Mouse (Mus musculus): Measurements from ENCODE around the gene Snrpe. TPM values are rescaled to one million over a fixed set of nuclear protein-coding genes. Genes with fewer than 3 reads are reported as not detected.

Gene Snrpe
- polyA plus RNA-seq, 1 experiment = 488 TPM

DNA sequence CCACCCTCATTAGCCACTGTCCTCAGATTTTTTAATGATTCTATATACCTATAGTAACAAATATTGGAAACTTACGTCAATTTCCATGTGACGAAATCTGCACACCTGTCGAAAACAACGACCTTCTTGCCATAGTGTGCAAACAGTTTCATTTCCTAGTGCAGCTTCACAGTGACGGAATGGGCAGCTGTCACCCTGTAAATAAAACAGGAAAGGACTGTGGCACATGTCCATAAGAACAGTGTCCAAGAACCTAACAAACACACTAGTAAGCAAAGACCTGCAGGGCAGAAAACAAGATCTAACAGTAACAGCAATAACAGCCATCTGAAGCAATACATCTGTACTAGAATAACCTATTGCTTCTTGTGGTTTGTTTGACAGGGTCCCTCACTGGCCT, 35.6 kb upstream of the Snrpe start:
- TF ChIP-seq EP300 (IDR thresholded peaks at IDR 0.05; ENCODE audit: insufficient read depth, low read depth, low read length) = no peak
- TF ChIP-seq CTCF (IDR thresholded peaks at IDR 0.05; ENCODE audit: low read depth, low read length) = no peak
- TF ChIP-seq POLR2A (IDR thresholded peaks at IDR 0.05; ENCODE audit: insufficient read depth, low read length) = no peak
- Histone ChIP-seq H3K36me3 (ENCODE audit: control insufficient read depth, insufficient read depth, low read length, poor library complexity, severe bottlenecking) (peaks cover 86% of the 10 kb centered on the region), H3K27me3 (ENCODE audit: control insufficient read depth, insufficient read depth, low read length, poor library complexity, severe bottlenecking) (no peaks in the 10 kb centered on the region), H3K9me3 (replicated peaks; ENCODE audit: control insufficient read depth, insufficient read depth, low read length, poor library complexity, severe bottlenecking) (no peaks in the 10 kb centered on the region), H3K27ac (ENCODE audit: insufficient read depth, low read length) (no peak overlapping the region), H3K4me3 (ENCODE audit: low read depth, low read length) (no peak overlapping the region), H3K4me1 (ENCODE audit: control insufficient read depth, insufficient read depth, low read length) (no peaks in the 10 kb centered on the region), H3K9ac (ENCODE audit: low read depth, poor library complexity, severe bottlenecking) (no peak overlapping the region)

DNA sequence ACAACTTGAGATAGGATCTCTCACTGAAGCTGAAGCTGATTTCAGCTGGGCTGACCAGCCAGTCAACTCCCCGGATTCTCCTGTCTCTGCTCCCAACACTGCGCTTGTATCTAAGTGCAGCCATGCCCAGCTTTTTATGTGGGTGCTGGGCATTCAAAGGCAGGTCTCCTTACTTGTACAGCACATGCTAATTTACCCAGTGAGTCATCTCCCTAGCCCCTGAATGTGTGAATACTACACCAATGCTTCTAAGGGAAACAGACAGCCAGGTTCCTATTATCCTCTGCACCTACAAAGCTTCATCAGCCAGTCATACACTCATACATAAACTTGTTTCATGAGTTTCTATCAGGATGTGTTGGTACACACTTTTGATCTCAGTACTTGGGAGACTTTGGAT, 31.1 kb upstream of the Snrpe start:
- Histone ChIP-seq H3K27ac (ENCODE audit: insufficient read depth, low read length) (no peak overlapping the region), H3K4me3 (ENCODE audit: low read depth, low read length) (no peak overlapping the region), H3K4me1 (ENCODE audit: control insufficient read depth, insufficient read depth, low read length) (no peaks in the 10 kb centered on the region), H3K36me3 (ENCODE audit: control insufficient read depth, insufficient read depth, low read length, poor library complexity, severe bottlenecking) (peaks cover 95% of the 10 kb centered on the region), H3K27me3 (ENCODE audit: control insufficient read depth, insufficient read depth, low read length, poor library complexity, severe bottlenecking) (no peaks in the 10 kb centered on the region), H3K9ac (ENCODE audit: low read depth, poor library complexity, severe bottlenecking) (no peak overlapping the region), H3K9me3 (replicated peaks; ENCODE audit: control insufficient read depth, insufficient read depth, low read length, poor library complexity, severe bottlenecking) (no peaks in the 10 kb centered on the region)
- TF ChIP-seq EP300 (IDR thresholded peaks at IDR 0.05; ENCODE audit: insufficient read depth, low read depth, low read length) (no peak), CTCF (IDR thresholded peaks at IDR 0.05; ENCODE audit: low read depth, low read length) (no peak), POLR2A (IDR thresholded peaks at IDR 0.05; ENCODE audit: insufficient read depth, low read length) (no peak)

DNA sequence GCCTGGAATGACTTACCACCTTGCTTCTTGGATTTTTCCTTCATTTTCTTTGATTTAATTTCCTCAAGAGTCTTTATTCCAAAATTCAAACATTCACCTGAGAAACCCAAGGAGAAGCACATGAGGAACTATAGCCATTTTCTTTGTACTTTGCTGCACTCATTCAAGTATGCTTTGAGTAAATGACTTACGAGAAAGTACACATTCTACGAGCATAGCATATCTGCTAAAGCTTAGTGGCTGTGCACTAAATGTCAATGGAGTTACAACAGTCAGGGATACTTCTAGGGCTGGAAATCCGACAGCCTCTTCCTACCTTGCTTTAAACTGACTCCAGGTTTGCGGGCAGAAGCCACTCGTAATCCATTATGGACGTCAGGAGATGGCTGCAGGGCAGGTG, 28.4 kb upstream of the Snrpe start:
- TF ChIP-seq EP300 (IDR thresholded peaks at IDR 0.05; ENCODE audit: insufficient read depth, low read depth, low read length) = no peak
- TF ChIP-seq CTCF (IDR thresholded peaks at IDR 0.05; ENCODE audit: low read depth, low read length) = no peak
- TF ChIP-seq POLR2A (IDR thresholded peaks at IDR 0.05; ENCODE audit: insufficient read depth, low read length) = no peak
- H3K36me3 ChIP-seq (ENCODE audit: control insufficient read depth, insufficient read depth, low read length, poor library complexity, severe bottlenecking) = peaks cover 94% of the 10 kb centered on the region

DNA sequence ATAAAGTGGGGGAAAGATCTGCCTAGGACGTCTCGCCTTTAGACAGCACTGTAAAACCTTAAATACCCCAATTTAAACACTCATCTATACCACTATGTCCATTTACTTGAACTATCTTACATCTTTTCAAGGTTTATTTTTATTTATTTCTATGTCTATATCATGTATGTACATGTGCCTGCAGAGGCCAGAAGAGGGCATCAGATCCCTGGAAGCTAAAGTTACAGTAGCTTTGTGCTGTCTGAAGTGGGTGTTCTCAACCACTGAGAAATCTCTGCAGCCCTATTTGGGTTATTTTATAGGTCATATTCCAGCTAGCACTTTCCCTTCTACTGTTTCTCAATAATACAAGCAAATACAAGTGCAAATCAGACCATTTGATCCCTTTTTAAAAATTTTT, 22.1 kb upstream of the Snrpe start:
- no peaks in the 10 kb centered on the region for H3K27me3 ChIP-seq (ENCODE audit: control insufficient read depth, insufficient read depth, low read length, poor library complexity, severe bottlenecking)
- no peak overlapping the region for H3K27ac ChIP-seq (ENCODE audit: insufficient read depth, low read length)
- H3K9me3 ChIP-seq (replicated peaks; ENCODE audit: control insufficient read depth, insufficient read depth, low read length, poor library complexity, severe bottlenecking) = no peaks in the 10 kb centered on the region
- H3K4me3 ChIP-seq (ENCODE audit: low read depth, low read length) = no peak overlapping the region
- no peaks in the 10 kb centered on the region for H3K4me1 ChIP-seq (ENCODE audit: control insufficient read depth, insufficient read depth, low read length)
- H3K36me3 ChIP-seq (ENCODE audit: control insufficient read depth, insufficient read depth, low read length, poor library complexity, severe bottlenecking) = peaks cover 93% of the 10 kb centered on the region
- no peak overlapping the region for H3K9ac ChIP-seq (ENCODE audit: low read depth, poor library complexity, severe bottlenecking)
- no peak for TF ChIP-seq EP300 (IDR thresholded peaks at IDR 0.05; ENCODE audit: insufficient read depth, low read depth, low read length)
- no peak for TF ChIP-seq CTCF (IDR thresholded peaks at IDR 0.05; ENCODE audit: low read depth, low read length)

More for the DNA sequence above, 28.4 kb upstream of the Snrpe start:
- H3K4me3 ChIP-seq (ENCODE audit: low read depth, low read length) = no peak overlapping the region
- no peak overlapping the region for H3K27ac ChIP-seq (ENCODE audit: insufficient read depth, low read length)
- H3K27me3 ChIP-seq (ENCODE audit: control insufficient read depth, insufficient read depth, low read length, poor library complexity, severe bottlenecking) = no peaks in the 10 kb centered on the region
- no peak overlapping the region for H3K9ac ChIP-seq (ENCODE audit: low read depth, poor library complexity, severe bottlenecking)
- H3K4me1 ChIP-seq (ENCODE audit: control insufficient read depth, insufficient read depth, low read length) = no peaks in the 10 kb centered on the region
- H3K9me3 ChIP-seq (replicated peaks; ENCODE audit: control insufficient read depth, insufficient read depth, low read length, poor library complexity, severe bottlenecking) = no peaks in the 10 kb centered on the region

DNA sequence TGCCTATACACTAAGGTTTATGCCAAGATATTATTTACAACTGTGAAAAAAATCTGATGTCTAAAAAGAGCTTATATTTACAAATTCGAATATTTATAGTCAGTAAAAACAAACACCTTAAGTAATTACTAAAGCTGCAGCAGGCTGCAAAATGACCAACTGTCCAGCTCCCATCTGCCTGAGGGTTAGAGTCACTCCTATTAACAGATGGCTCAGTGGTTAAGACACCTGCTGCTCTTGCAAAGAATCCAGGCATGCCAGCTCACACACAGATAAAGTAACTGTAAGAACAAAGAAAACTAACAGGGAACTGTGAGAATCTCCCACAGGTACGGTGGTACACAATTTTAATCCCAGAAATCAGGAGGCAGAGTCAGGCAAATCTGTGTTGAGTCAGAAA, 15.0 kb upstream of the Snrpe start:
- Histone ChIP-seq H3K9ac (ENCODE audit: low read depth, poor library complexity, severe bottlenecking) (no peak overlapping the region), H3K36me3 (ENCODE audit: control insufficient read depth, insufficient read depth, low read length, poor library complexity, severe bottlenecking) (peaks cover 93% of the 10 kb centered on the region), H3K27ac (ENCODE audit: insufficient read depth, low read length) (no peak overlapping the region), H3K4me1 (ENCODE audit: control insufficient read depth, insufficient read depth, low read length) (no peaks in the 10 kb centered on the region), H3K27me3 (ENCODE audit: control insufficient read depth, insufficient read depth, low read length, poor library complexity, severe bottlenecking) (no peaks in the 10 kb centered on the region), H3K9me3 (replicated peaks; ENCODE audit: control insufficient read depth, insufficient read depth, low read length, poor library complexity, severe bottlenecking) (no peaks in the 10 kb centered on the region), H3K4me3 (ENCODE audit: low read depth, low read length) (no peak overlapping the region)
- TF ChIP-seq POLR2A (IDR thresholded peaks at IDR 0.05; ENCODE audit: insufficient read depth, low read length) = no peak
- no peak for TF ChIP-seq CTCF (IDR thresholded peaks at IDR 0.05; ENCODE audit: low read depth, low read length)
- TF ChIP-seq EP300 (IDR thresholded peaks at IDR 0.05; ENCODE audit: insufficient read depth, low read depth, low read length) = no peak

DNA sequence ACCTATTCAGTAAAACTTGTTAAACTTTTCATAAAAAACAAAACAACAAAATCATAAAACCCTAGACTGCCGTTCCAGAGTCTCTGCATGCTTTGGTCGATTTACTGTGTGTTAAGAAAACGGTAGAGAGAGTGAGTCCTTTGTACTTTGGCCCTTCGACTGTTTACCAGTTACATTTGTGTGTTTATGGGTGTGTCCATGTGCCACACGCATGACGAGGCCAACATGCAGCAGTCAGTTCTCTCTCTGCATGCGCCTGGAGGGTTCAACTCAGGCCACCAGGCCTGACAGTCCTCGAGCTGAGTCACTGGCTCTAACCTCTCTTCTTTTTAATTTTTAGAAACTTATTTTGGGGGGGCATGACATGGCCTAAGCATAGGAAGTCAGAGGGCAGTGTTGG, 8.2 kb upstream of the Snrpe start:
- H3K27ac ChIP-seq (ENCODE audit: insufficient read depth, low read length) = no peak overlapping the region
- no peak overlapping the region for H3K4me3 ChIP-seq (ENCODE audit: low read depth, low read length)
- H3K36me3 ChIP-seq (ENCODE audit: control insufficient read depth, insufficient read depth, low read length, poor library complexity, severe bottlenecking) = peaks cover 30% of the 10 kb centered on the region
- no peak overlapping the region for H3K9ac ChIP-seq (ENCODE audit: low read depth, poor library complexity, severe bottlenecking)
- H3K27me3 ChIP-seq (ENCODE audit: control insufficient read depth, insufficient read depth, low read length, poor library complexity, severe bottlenecking) = no peaks in the 10 kb centered on the region
- TF ChIP-seq EP300 (IDR thresholded peaks at IDR 0.05; ENCODE audit: insufficient read depth, low read depth, low read length) (no peak), POLR2A (IDR thresholded peaks at IDR 0.05; ENCODE audit: insufficient read depth, low read length) (no peak), CTCF (IDR thresholded peaks at IDR 0.05; ENCODE audit: low read depth, low read length) (no peak)
- no peaks in the 10 kb centered on the region for H3K9me3 ChIP-seq (replicated peaks; ENCODE audit: control insufficient read depth, insufficient read depth, low read length, poor library complexity, severe bottlenecking)
- peaks cover 2% of the 10 kb centered on the region for H3K4me1 ChIP-seq (ENCODE audit: control insufficient read depth, insufficient read depth, low read length)
